Mouse (Mus musculus): ENCODE measurements around the gene Wnt7b. TPM values are rescaled to one million over a fixed set of nuclear protein-coding genes. Genes with fewer than 3 reads are reported as not detected.

Wnt7b gene
- not detected in 2 replicates for total RNA-seq (2015)
- not detected in 2 replicates for total RNA-seq (2017)

DNA sequence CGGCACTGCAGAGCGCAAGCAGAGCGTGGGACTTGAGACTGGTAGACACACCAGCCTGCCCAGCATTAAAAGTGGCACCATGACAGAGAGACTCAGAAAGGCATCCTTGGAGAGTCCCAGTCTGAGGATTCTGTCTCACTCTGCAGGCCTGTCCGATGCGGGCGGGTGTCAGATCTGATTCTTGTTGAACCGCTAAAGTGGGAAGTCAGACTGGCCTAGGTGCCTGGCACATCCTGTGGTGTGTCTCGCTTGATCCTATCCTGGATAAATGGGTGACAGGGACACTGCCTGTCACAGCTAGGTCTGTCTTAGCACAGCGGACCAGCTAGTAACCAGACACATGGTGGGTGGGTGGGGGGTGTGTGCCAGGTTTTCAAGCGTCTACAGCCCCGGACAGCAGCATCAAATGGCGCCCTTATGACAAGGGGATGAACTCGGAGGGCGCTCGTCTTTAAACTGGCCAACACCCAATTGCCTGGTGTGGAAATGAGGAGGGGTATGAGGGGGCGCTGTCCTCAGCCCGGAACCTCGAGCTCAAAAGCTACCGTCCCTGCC, at the start of gene Wnt7b:
TSS of gene Wnt7b (minus strand) at position 118 of the 555 bp plus-strand sequence.
- no peak for ATAC-seq (ENCODE audit: poor library complexity, severe bottlenecking)

DNA sequence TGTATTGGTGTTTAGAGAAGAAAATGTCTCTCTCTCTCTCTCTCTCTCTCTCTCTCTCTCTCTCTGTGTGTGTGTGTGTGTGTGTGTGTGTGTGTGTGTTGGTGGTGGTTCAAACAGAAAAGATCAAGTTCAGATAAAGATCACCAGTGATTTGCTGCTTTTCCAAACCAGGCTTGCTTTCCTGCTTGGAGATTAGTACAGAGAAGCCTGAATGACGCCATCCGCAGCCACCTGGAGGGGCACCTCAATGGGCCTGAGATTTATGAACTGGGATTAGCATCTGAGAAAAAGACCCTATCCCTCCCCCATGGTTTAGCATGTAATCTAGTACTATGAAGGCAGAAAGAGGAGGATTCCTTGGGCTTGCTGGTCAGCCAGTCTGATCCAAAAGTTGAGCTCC, 49.3 kb upstream of the Wnt7b start:
- no peak for ATAC-seq (ENCODE audit: poor library complexity, severe bottlenecking)

DNA sequence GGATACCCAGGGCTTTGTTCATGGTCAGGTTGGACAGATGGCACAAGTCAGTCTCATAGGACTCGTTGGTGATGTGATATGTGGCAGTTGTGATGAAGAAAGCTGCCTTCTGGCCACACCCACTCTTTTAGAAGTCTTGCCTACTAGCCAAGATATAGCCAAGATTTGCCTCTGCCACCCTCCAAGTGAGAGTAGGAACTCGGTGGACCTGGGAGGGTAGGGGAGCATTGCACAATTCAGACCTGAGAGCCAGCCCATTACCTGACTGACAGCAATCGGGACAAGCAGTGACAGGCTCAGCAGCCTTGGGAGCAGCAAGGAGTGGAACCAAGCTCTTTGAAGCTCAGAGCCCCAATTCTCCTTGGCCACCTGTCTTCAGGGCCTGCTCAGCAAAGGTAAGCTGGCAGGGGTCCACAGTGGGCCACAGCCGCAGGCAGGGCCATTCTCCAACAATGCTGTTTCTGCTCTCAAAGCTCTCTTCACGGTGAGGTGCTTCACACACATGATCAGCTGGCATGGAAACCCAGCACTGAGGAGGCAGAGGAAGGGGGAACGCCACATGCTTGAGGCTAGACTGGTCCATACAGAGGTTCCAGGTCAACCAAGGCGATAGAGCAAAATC, 47.8 kb upstream of the Wnt7b start:
- ATAC-seq (ENCODE audit: poor library complexity, severe bottlenecking) = no peak

DNA sequence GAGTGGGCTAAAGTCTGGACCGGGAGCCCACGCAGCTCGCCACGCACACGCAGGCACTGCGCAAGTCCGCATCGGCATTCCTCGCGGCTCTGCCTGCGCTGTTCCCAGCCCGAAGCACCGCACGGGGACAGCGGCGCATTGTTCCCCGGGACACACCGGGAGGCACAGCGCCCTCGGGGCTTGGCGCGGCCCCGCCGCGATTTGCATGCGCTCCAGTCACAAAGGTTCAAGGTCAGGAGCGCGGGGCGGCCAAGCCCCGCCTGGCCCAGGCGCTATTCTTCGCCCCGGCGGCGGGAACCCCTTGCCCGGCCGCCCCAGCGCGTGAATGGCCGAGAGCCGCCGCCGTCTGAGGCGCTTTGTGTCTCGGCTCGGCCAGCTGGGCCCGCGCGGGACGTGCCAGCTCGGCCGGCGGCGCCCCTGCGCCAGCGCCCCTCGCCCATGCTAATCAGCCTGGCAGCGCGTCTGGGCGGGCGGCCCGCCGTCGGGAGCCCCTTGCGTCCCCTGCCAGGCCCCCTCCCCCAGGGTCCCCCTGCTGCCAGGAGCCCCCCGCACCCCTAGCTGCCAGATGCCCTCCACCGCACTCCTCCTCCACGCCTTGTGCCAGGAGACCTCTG, 43.5 kb upstream of the Wnt7b start:
- ATAC-seq (ENCODE audit: poor library complexity, severe bottlenecking) = no peak

DNA sequence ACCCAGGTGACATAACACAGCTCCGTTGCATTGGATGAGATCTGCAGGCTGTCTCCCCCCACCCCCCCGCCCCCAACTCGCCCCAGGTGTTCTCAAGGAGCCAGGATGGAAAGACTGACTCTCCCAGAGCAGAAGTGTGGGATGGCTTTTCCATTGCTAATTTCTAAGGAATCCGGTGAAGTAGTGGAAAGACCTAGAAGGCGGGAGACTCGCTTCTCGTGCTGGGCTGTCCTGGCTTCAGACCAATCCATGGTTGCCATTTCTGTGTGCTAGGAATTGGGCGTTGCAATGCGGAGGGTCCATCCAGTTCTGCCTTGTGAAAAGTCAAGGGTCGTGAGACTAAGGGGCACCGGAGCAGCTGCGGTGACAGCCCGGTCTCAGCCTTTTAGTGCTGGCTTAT, 39.9 kb upstream of the Wnt7b start:
- no peak for ATAC-seq (ENCODE audit: poor library complexity, severe bottlenecking)

DNA sequence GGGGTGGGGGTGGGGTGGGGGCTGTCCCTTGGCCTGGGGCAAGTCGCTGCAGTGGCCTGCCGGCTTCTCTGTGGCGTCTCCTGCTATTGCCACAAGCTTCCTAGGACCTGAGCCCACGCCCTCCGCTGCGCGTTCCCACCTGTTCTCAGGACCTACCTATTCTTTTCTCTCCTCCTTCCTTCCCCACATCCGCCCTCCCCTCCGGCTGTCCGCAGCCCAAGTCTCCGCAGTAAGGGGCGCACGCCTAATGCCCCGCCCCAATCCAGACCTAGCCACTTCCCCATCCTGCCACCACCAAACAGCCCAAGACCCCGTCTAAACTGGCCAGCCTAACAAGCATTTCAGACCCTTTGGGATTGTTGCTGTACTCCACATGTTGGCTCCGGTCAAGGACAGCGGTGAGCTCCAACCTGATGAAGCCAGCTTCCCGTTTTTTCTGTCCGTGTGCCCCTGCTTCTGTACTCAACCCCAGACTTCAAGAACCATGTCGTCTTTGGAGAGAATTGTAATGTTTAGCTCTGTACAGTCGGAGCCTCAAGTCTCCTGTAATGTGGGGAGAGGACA, 33.3 kb upstream of the Wnt7b start:
- ATAC-seq (ENCODE audit: poor library complexity, severe bottlenecking) = no peak

DNA sequence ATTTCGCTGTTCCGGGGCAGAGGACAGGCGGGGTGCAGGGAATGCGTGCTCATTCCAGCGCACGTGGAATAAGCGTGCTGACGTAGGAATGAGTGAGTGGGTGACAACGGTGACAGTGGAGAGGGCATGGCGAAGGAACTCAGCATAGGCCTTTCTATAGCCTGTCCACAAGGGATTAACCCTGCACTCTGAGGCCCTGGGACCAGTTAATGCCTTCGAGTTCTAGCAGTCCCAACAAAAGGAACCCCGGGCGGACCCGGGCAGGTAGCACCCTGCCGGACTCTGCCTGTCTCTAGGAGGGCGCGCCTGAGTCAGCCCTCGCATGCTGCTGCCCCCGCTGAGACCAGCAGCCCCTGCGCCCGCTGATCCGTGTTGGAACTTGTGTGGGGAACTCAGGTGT, 32.8 kb upstream of the Wnt7b start:
- no peak for ATAC-seq (ENCODE audit: poor library complexity, severe bottlenecking)

DNA sequence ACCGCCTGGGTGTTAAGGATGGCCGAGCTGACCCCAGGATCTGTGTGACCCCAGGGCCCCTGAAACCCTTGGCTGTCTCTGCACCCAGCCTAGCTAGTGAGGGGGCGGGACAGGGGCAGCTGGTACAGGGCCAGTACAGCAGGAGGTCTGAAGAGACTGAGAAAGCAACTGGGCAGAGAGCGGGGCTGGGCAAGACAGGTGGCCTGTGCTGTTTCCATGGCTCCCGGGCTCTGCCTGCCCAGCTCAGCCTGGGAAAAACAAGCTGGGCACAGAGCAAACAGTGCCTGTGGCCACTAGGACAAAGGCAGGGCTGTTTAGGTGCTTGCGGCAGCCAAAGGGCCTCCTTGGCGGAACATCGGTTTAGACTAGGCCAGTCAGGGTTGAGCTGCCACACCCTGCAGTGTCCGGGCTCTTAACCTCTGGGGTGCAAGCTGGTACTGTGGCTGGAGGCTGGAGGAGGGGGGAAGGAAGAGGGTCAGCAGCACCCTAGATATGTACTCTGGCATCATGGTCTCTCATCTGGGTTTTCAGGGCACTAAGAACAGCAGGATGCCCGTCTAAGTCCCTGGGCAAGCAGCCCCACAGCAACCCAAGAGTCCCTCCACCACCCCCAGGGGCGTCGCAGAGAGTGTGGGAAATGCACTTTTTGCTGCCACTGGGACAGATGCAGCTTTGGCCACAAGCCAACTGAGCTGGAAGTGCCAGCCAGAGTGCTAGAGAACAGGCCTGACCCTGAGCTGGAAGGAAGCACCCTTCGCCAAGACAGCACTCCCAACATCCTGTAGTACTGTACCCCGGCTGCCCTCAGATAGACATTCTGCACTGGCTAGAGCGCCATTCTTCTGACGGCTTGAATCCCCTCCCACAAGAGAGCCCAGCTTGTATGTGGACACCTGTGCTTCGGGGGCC, 31.3 kb upstream of the Wnt7b start:
- no peak for ATAC-seq (ENCODE audit: poor library complexity, severe bottlenecking)

DNA sequence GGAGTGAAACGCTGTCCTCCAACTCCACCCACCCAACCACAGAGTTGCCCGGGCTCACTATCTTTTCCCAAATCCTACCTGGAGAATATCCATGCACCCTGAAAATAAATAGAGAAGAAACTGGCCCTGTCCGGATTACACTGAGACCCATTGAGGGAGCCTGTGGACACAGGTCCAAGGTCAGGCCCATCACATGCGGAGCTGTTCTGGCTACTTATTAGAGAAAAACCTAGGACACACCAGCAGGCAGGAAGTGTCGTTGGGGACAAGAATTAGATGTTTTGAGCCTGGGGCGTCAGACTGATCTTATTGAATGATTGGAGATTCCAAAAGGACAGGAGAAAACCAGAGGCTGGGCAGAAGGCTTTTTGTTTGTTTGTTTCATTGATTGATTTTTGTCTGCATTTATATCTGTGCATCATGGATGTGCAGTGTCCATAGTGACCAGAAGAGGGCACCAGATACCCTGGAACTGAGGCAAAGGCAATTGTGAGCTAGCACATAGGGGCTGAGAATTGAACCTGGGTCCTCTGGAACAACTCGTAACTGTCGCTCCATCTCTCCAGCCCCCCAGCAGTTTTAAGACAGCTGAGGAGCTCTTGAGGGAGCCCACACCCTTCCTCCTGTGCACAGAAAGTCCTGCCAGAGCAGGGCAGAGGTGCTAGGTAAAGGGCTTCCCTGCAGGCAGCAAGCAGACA, 30.5 kb upstream of the Wnt7b start:
- ATAC-seq (ENCODE audit: poor library complexity, severe bottlenecking) = peak; percentile 50; the same call in 1 of the 2 replicates

DNA sequence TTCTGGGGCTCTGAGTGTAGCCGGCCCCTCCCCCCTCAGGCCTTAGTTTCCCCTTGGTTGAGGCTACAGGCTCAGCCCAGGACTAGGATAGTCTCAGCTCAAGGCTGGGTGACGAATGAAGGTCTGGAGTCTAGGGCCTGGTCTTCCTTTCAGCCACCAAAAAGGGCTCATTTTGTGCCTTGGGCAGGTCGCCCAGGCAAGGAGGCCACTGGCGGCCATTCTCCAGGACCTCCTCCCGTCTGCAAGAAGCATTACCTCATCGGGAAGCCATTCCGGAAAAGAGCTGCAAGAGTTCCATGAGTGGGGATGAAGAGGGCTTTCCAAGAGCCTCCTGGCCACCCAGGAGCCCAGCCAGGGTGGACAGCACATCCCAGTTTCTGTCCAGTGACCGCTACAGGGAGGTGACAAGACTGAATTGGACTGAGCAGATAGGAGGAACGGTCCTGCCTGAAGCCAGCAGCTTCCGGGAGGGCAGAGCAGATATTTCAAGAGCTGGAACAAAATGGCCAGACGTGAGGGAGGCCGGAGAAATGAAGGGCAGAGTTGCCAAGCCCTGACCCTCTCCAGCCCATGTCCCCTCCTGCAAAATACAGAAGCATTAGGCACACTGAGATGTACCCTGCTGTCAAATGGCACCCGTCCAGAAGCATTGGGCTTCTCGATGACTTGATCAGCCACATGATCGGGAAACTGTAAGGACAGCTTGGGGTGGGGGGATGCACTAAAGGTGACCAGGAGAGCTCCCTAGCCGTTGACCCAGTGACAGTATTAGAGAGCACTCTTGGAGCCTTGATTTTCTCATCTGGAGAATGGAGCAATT, 29.6 kb upstream of the Wnt7b start:
- no peak for ATAC-seq (ENCODE audit: poor library complexity, severe bottlenecking)

DNA sequence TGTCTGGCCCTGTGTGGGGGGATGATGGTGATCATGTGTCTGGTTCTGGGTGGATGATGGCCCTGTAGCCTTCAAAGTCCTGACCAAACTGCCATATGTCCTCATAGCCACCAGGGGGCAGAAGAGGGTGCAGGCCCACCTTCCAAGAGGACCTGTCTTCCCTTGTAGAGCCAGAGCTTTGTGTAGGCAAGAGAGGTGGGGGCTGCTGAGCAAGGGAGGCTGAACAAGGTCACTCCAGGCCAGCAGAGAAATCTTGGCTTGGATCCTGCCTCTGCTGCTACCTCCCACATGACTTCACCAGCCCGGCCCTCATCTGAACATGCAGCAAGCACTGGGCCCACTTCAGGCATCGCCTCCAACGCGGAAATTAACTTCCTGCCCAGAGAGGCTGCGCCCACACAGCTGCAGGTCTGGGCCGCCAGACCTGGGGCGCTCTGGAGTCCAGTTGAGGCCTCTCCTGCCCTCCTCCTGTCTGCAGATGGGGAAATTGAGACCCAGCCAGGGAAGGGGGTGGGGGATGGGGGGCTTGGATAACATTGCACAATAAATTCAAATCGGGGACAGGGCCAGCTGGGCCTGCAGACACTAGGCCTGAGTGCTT, 28.4 kb upstream of the Wnt7b start:
- peak; percentile 87 for ATAC-seq (ENCODE audit: poor library complexity, severe bottlenecking)

DNA sequence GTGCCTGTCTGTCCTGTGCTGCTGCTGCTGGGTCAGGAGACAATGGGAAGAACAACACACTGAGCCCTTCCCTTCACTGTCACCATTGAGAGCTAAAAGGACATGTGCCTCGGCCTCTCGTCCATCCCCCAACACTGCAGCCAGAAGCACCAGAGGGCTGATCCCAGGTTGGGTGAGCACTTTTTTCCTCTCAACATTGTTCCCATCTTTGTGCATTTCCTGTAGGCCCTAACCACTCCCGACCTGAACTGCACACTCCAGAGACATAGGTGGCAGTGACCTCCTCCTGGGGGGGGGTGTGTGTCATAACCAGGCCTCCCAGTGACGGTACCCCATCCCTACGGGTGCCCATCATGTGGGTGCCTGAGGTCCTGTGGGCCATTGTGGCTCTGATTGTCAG, 27.8 kb upstream of the Wnt7b start:
- no peak for ATAC-seq (ENCODE audit: poor library complexity, severe bottlenecking)

DNA sequence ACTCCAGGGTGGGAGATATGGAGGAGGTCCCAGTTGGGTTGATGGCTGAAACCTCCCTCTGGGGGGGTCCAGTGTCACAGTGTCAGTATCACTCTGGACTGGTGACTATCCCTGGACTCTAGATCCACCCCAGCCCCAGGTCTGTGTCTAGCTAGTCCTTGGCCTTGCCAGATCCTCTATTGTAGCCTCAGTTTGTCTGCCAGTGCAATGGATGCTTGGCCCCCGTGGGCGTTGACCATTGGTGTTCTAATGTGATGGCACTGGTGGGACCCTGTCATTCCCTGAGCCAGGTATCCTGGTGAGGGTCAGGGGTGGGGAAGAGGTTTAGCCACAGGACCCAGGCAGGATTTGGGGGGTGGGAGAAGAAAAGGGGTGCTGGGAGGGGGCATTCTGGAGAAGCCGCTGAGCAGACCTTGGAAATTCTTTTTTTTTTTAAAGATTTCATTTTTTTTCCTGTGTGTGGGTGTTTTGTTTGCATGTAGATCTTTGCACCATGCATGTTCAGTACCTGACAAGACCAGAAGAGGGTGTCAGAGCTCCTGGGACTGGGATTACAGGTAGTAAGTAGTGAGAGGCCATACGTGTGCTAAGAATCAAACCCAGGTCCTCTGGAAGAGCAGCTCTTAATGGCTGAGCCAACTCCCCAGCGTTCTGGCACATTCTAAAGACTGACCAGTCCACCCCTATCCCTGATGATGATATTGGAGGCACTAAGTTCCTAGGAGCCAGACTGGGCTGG, 27.2 kb upstream of the Wnt7b start:
- ATAC-seq (ENCODE audit: poor library complexity, severe bottlenecking) = no peak

DNA sequence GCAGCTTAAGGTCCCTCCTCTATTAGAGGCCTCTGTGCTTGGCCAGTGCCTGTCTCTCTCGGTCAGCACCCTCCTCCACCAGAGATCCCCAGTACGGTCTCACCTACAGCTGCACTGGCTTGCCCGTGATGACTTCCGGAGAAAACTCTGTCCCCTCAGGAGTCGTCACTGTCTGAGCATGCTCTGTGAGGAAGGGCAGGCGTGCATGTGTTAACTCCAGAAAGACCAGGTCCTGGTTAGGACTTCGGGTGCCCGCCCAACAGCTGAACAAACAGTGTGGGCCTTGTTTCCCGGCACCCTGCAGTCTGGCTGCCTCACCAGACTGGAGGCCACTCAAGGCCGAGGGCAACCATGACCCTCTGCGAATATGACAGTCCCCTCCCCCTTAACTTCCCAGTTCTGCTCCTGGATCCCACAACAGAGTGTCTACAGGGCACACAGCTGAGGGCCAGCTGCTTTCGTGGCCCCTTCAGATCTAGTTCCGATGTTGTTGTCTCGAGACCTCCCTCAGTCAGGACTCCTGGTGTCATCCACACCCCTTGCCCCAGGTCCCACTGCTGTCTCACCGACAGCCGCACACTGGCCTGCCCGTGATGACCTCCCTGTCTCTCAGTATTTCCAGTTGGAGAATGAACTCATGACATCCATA, 23.8 kb upstream of the Wnt7b start:
- no peak for ATAC-seq (ENCODE audit: poor library complexity, severe bottlenecking)

DNA sequence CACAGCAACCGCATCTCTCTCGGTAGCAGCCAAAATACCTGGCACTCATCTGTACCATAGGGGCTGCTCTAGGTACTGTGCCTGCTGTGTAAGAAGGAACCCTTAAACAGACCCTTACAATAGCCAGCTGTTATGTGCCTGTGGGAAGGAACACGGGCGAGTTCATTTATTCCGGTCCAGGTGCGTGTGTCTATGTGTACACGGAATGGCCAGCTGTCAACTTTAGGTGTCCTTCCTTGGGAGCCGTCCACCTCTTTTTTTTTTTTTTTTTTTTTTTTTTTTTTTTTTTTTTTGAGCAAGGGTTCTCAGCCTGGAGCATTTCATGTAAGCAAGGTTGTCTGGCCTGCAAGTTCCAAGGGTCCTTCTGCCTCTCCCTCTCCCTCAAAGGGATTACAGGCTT, 22.7 kb upstream of the Wnt7b start:
- ATAC-seq (ENCODE audit: poor library complexity, severe bottlenecking) = no peak

DNA sequence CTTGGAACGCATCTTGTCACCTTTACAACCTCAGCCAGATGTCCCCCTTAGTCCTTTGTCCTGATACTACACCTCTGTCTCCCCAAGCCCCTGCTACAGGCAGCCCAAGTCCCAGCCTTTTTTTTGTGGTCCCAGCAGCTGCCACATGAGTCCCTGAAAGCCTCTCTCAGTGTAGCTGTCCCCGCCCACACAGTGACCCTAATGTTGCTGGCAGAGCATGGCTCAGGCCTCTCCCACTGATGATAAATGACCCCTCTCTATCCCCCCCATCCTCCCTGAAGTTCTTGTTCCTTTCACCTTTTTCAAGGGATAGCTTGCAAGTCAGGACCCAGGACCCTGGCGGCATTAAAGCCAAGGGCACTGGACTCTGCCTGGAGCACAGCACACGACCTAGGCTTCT, 22.2 kb upstream of the Wnt7b start:
- no peak for ATAC-seq (ENCODE audit: poor library complexity, severe bottlenecking)

DNA sequence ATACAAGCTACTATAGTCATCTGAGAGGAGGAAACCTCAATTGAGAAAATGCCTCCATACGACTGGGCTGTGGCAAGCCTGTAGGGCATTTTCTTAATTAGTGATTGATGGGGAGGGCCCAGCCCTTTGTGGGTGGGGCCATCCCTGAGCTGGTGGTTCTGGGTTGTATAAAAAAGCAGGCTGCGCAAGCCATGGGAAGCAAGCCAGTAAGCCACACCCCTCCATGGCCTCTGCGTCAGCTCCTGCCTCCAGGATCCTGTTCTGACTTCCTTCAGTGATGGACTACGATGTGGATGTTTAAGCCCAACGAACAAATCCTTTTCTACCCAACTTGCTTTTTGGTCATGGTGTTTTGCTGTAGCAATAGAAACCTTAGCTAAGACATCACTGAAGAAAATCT, 21.1 kb upstream of the Wnt7b start:
- ATAC-seq (ENCODE audit: poor library complexity, severe bottlenecking) = no peak

DNA sequence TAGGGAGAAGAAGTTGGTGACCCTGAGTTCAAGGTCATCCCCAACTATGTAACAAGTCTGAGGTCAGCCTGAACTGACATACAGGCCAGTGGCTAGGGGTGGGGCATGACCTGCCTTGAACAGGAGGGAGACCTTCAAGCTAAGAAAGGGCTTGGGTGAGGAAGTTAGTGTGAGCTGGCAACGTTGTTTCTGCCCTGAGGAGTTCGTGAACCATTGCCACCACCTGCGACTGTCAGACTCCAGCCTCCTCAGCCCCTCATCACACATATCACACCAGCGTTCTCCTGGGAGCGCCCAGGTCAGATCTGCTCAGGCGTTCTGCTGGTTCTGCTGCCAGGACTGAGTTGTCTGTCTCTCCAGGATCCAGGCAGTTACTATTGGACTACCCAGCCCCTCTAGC, 20.5 kb upstream of the Wnt7b start:
- no peak for ATAC-seq (ENCODE audit: poor library complexity, severe bottlenecking)
